ENCODE assay signal across 8 mouse cellular contexts in genomic region chr1:127869276-127869675, GRCm38 (mm10). TPM values are rescaled to one million over a fixed set of nuclear protein-coding genes. Genes with fewer than 3 reads are reported as not detected.
A peak's percentile ranks its signal among the peaks of the same experiment; 100 is the strongest.
DNase-seq lines count a peak whose midpoint lies in the region; ATAC-seq lines count a peak whose summit lies in the region.

No protein-coding gene starts in this region.

- H3K4me3 ChIP-seq in neural tube, embryonic 11.5 days (ENCODE audit: low read depth, low read length): peak overlapping the region; percentile 63
- H3K4me3 ChIP-seq in limb, embryonic 12.5 days (replicated peaks): peak overlapping the region; percentile 78
- H3K4me3 ChIP-seq in stomach, embryonic 16.5 days (replicated peaks; ENCODE audit: low read length): peak overlapping the region; percentile 84

- ATAC-seq in cerebellum, adult (ENCODE audit: insufficient number of reproducible peaks, low FRiP score, low TSS enrichment): no peak
- no peak for ATAC-seq in neural tube, embryonic 11.5 days (ENCODE audit: insufficient read depth, low FRiP score, low TSS enrichment)
- no peak for ATAC-seq in limb, embryonic 12.5 days (ENCODE audit: insufficient number of reproducible peaks, insufficient read depth, low FRiP score, low TSS enrichment, low read depth)
- no peak for ATAC-seq in stomach, embryonic 16.5 days (ENCODE audit: insufficient read depth, low FRiP score)

- H3K27me3 ChIP-seq in neural tube, embryonic 11.5 days (ENCODE audit: control insufficient read depth, insufficient read depth, low read length): no peaks in the 10 kb centered on the region
- no peaks in the 10 kb centered on the region for H3K27me3 ChIP-seq in limb, embryonic 12.5 days
- no peaks in the 10 kb centered on the region for H3K27me3 ChIP-seq in stomach, embryonic 16.5 days (ENCODE audit: control insufficient read depth, insufficient read depth, low read length)

- peak overlapping the region; percentile 63 for H3K9ac ChIP-seq in neural tube, embryonic 11.5 days (ENCODE audit: low read length)
- peak overlapping the region; percentile 76 for H3K9ac ChIP-seq in limb, embryonic 12.5 days (replicated peaks)
- H3K9ac ChIP-seq in stomach, embryonic 16.5 days (ENCODE audit: low read length): peak overlapping the region; percentile 86

- H3K9me3 ChIP-seq in neural tube, embryonic 11.5 days (ENCODE audit: control insufficient read depth, low read length): no peaks in the 10 kb centered on the region
- H3K9me3 ChIP-seq in limb, embryonic 12.5 days: no peaks in the 10 kb centered on the region
- H3K9me3 ChIP-seq in stomach, embryonic 16.5 days (replicated peaks; ENCODE audit: control insufficient read depth, low read length): no peaks in the 10 kb centered on the region

- no peaks in the 10 kb centered on the region for H3K36me3 ChIP-seq in neural tube, embryonic 11.5 days (ENCODE audit: control insufficient read depth, insufficient read depth, low read length)
- H3K36me3 ChIP-seq in limb, embryonic 12.5 days: peaks cover 16% of the 10 kb centered on the region; the same call in 1 of the 2 replicates
- peaks cover 4% of the 10 kb centered on the region; the same call in 1 of the 2 replicates for H3K36me3 ChIP-seq in stomach, embryonic 16.5 days (ENCODE audit: control insufficient read depth, insufficient read depth, low read length)

- DNase-seq in cerebellum, adult 18-20 months: peak; percentile 9 to 10
- no peak for DNase-seq in neural tube, embryonic 11.5 days (ENCODE audit: low spot score)
- no peak for DNase-seq in neural tube, embryonic 10.5 days (ENCODE audit: extremely low spot score, low spot score)
- DNase-seq in adrenal gland, postnatal 25 days: no peak
- no peak for DNase-seq in spleen, postnatal 10 days (ENCODE audit: low spot score in 2 of 2)

- H3K4me1 ChIP-seq in neural tube, embryonic 11.5 days (ENCODE audit: control insufficient read depth, insufficient read depth, low read length): 0 out of 2 replicates have a peak, but pooled peaks cover 2% of the 10 kb centered on the region
- no peaks in the 10 kb centered on the region for H3K4me1 ChIP-seq in limb, embryonic 12.5 days (replicated peaks)
- H3K4me1 ChIP-seq in stomach, embryonic 16.5 days (ENCODE audit: control insufficient read depth, insufficient read depth, low read length): peaks cover 5% of the 10 kb centered on the region

- peak overlapping the region; percentile 53 for H3K4me2 ChIP-seq in neural tube, embryonic 11.5 days (ENCODE audit: low read depth)
- peak overlapping the region; percentile 64 for H3K4me2 ChIP-seq in limb, embryonic 12.5 days
- peak overlapping the region; percentile 71 for H3K4me2 ChIP-seq in stomach, embryonic 16.5 days (ENCODE audit: low read depth, low read length)

- WGBS in neural tube, embryonic 11.5 days: 48% methylated on average over 8 of the region's 8 CpGs
- WGBS in limb, embryonic 12.5 days: 42% methylated on average over 8 of the region's 8 CpGs
- 16% methylated on average over 8 of the region's 8 CpGs for WGBS in stomach, embryonic 16.5 days

- H3K27ac ChIP-seq in neural tube, embryonic 11.5 days (ENCODE audit: low read depth, low read length): no peak overlapping the region
- no peak overlapping the region for H3K27ac ChIP-seq in limb, embryonic 12.5 days
- H3K27ac ChIP-seq in stomach, embryonic 16.5 days (ENCODE audit: low read length): peak overlapping the region; percentile 93

RNA-seq across cellular contexts. Expression of gene Rab3gap1, which starts 0.7 kb away (rescaled TPM):
- polyA plus RNA-seq in neural tube, embryonic 11.5 days (2014; fragmentation: Nextera tagmentation; extraction: Ambion mirVana): 15.0 and 16.4 TPM in 2 replicates
- polyA plus RNA-seq in limb, embryonic 12.5 days (2016; fragmentation: Nextera tagmentation; extraction: Ambion mirVana): 23.7 and 24.5 TPM in 2 replicates
- polyA plus RNA-seq in stomach, embryonic 16.5 days (2015; fragmentation: Nextera tagmentation; extraction: Ambion mirVana): 25.2 and 25.6 TPM in 2 replicates
- 53.7 and 53.8 TPM in 2 replicates for total RNA-seq in adrenal gland, postnatal 25 days (2021)

RNA-seq across cellular contexts. Expression of gene Map3k19, which starts 14.4 kb away (rescaled TPM):
- not detected in 2 replicates for polyA plus RNA-seq in neural tube, embryonic 11.5 days (2014; fragmentation: Nextera tagmentation; extraction: Ambion mirVana)
- polyA plus RNA-seq in limb, embryonic 12.5 days (2016; fragmentation: Nextera tagmentation; extraction: Ambion mirVana): not detected in 2 replicates
- not detected in 2 replicates for polyA plus RNA-seq in stomach, embryonic 16.5 days (2015; fragmentation: Nextera tagmentation; extraction: Ambion mirVana)
- 0.15 TPM in 1 of 2 replicates, not detected in the other for total RNA-seq in adrenal gland, postnatal 25 days (2021)

Comparison
In these comparisons a context has a peak if more than half of its experiments do, and no peak if none do; other contexts are left out.
1. DNase-seq: peak in cerebellum, adult 18-20 months (2 of 2); none in neural tube, embryonic 11.5 days (single experiment), neural tube, embryonic 10.5 days (single experiment), adrenal gland, postnatal 25 days (single experiment) and spleen, postnatal 10 days (0 of 2).
2. Peak in every context shown above with its lines, with median percentiles within 50 percentile points of each other: H3K4me2 ChIP-seq, H3K4me3 ChIP-seq and H3K9ac ChIP-seq.